Mouse (Mus musculus) cerebral cortex, adult 2 months (tissue): ENCODE measurements around the gene Nxn.

Experiments used
- WGBS: fragments of 180-500 bp; shearing (Covaris S2); methylation state at CpG from one replicate; pipeline ENCODE4 v1.1.7; 2018; 5-methylcytosine and 5-hydroxymethylcytosine counted together

Gene Nxn

GRCm38 (mm10) chr11:76398798-76399586 is at the start of gene Nxn:
Gene Nxn, minus strand, starts transcription at chr11:76399140.
- WGBS = under 1% methylated on average over 70 of the region's 70 CpGs

- 26% methylated on average over 10 of the region's 10 CpGs for WGBS
Observed at GRCm38 (mm10) chr11:76446251-76446650, 47.3 kb upstream of the Nxn start.

GRCm38 (mm10) chr11:76445459-76445858 is 46.5 kb upstream of the Nxn start:
- 50% methylated on average over 8 of the region's 8 CpGs for WGBS

DNA sequence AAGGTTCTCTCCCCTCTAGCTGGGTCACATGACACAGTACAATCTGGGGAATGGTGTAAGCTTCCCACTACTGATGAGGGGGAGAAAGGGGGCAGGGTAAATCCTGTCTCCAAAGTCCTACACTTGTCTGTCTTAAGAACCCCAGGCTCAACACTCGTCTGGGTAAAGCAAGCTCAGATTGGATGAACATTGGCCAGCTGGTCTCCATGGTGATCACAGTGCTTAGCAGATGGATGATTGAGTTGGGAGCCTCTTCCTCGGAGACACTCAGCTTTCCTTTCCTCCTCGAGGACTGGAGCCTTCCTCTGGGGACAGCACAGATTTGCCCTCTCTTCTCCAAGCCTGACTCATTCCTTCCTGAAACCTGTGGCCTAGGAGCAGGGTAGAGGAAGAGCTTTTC is 40.7 kb upstream of the Nxn start:
- WGBS = 16% methylated on average over 3 of the region's 3 CpGs

GRCm38 (mm10) chr11:76436864-76437437 is 38.0 kb upstream of the Nxn start:
- 20% methylated on average over 28 of the region's 28 CpGs for WGBS

DNA sequence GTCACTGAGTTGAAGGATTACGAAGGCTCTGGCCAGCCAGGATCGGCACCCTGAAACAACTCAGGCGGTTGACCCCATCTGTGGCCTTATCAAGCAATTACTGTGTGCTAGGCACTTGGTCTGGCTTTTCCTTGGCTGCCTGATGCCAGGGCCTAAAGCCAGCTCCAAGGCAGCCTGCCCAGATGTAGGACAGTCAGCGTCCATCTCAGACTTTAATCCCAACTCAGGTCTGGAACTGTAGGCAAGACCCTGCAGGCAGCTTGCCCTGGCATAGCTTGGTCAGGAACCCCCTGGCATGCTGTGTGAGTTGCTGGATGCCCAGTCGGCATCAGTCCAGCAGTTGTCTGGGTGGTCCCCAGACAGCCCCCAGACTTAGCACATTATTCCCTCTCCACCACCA is 37.1 kb upstream of the Nxn start:
- 66% methylated on average over 5 of the region's 5 CpGs for WGBS

GRCm38 (mm10) chr11:76429966-76430631 is 31.2 kb upstream of the Nxn start:
- 69% methylated on average over 6 of the region's 6 CpGs for WGBS

- 44% methylated on average over 7 of the region's 7 CpGs for WGBS
Observed at GRCm38 (mm10) chr11:76429556-76429955, 30.6 kb upstream of the Nxn start.

GRCm38 (mm10) chr11:76429046-76429445 is 30.1 kb upstream of the Nxn start:
- 71% methylated on average over 4 of the region's 4 CpGs for WGBS

DNA sequence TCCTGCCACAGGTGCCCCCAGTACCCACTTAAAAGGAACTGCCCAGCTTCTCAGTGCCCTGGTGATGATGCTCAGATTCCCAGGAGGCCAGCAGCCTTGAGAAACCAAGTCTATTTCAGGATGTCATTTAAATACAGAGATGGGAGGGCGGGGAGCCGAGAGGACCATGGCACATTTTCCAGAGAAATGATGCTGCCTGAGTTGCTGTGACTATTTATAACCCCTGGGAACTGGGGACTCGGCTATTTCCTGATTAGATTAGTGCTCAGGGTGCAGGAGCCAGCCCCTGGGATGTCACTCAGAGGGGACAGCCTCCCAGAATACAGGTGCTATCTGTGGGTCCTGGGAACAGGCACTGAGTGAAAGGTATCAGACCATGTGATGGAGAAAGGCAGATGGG is 28.8 kb upstream of the Nxn start:
- 37% methylated on average over 3 of the region's 3 CpGs for WGBS

DNA sequence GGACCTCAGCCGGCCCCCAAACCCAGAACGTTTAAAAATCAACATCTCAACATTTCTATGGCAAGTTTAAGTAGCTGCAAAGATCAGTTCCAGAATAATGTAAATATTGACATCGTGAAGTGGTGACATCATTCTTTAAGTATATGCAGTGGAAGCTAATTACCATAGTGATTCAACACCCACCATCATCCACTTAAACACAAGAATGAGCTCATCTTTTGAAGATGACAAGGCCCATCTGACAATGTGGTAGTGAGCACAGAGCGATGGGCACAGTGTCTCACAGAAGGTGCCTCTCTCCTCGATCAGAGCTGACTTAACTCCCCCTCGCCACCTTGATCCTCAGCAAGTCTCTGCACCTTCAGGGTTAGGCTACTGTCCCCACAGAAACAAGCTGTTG is 26.8 kb upstream of the Nxn start:
- WGBS = 39% methylated on average over 6 of the region's 6 CpGs

DNA sequence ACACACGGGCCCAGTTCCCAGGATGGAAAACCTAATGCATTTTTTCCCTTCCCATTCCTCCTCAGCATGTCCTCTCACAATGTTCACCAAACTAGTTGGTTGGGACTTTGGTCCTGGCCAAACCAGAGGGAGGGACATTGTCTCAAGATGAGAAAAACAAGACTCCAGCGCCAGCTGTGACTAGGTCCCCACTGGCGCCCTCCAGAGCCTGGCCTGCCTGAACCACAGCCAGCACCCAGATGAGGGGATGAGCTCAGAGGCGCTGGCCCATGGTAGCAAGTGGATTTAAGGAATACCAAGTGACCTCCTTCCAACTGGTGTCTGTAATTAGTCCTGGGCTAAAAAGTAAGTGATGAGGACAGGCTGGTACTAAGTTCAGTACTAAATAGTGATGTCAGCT is 22.0 kb upstream of the Nxn start:
- 44% methylated on average over 4 of the region's 4 CpGs for WGBS

DNA sequence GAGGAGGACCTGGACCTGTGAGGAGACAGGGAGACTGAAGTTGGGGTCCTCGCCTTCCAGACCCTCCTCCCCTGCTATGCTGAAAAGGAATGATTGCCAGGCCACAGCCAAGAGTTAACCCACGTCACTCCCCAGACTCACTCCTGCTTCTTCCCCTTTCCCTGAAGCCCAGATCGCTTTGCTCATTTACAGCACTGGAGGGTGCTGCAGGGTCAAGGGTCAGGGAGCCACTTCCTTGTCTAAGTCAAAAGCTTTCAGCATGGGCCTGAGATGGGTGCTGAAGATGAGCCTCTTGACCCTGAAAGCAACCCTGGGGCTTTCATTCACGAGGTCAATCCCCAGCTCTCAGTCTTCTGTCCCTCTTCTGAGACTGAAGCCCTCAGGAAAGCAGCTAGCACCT is 20.2 kb upstream of the Nxn start:
- whole genome bisulfite sequencing = 65% methylated on average over 4 of the region's 4 CpGs

DNA sequence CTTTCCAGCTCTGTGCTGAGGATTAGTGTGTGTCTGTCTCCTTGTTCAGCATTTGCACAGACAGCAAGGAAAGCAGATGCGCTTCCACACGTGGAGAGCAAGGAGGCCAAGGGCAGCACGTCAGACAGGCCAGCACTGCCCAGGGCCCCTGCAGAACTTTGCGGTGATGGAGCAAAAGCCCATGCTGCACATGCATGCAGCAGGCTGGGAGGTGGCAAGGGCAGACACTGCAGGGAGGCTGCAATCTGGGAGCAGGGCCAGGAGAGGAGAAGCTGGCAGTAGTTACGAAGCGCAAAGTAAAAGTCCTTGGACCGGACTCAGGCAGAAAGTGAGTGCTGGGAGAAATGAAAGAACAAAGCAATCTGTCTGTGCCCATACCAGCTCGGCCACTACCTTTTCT is 19.5 kb upstream of the Nxn start:
- WGBS = 28% methylated on average over 8 of the region's 8 CpGs

GRCm38 (mm10) chr11:76415985-76416384 is 17.0 kb upstream of the Nxn start:
- whole genome bisulfite sequencing = 40% methylated on average over 2 of the region's 2 CpGs

GRCm38 (mm10) chr11:76415001-76415400 is 16.1 kb upstream of the Nxn start:
- 55% methylated on average over 4 of the region's 4 CpGs for WGBS

GRCm38 (mm10) chr11:76413202-76413601 is 14.3 kb upstream of the Nxn start:
- WGBS = 75% methylated on average over 4 of the region's 4 CpGs

- WGBS = 30% methylated on average over 12 of the region's 12 CpGs
Observed at GRCm38 (mm10) chr11:76410826-76411225, 11.9 kb upstream of the Nxn start.

DNA sequence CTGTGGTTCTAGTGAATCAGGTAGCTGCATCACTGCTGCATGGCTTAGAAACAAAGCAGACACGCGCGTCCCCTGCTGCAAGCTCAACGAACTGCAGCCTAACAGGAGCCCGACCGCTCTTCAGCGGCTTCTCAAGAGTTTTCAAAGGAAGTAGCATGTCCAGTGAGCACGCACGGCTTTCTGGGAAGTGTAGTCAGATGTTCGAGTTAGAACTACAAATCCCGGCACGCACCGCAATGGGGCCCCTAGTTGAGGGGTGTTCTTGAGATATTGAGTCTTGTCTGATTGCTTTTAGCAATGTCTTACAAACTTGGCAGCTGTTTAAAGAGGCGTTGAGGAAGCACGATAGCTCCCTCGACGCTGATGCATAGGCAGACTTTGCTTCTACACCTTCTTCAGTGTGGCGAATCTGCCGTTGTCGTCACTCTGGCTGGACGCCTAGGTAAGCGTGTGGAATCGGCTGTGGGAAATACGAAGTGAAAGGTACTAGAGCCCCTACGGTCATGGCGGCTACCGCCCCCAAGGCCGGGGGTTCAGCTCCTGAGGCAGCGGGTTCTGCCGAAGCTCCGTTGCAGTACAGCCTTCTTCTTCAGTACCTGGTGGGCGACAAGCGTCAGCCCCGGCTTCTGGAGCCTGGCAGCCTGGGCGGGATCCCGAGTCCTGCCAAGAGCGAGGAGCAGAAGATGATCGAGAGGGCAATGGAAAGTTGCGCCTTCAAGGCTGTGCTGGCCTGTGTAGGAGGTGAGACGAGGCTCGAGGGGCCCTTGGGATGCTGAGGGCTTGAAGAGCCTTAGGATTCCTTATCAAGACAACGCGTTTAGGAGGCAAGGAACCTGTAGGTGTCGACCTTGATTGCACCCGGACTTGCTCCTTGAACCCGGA is 8.0 kb upstream of the Nxn start, which contains the start of gene Timm22:
Timm22 (plus strand) TSS at position 251 of the 882 bp plus-strand sequence.
- under 1% methylated on average over 46 of the region's 46 CpGs for WGBS

- WGBS = 74% methylated on average over 5 of the region's 5 CpGs
Observed at GRCm38 (mm10) chr11:76405626-76406264, 6.8 kb upstream of the Nxn start.

DNA sequence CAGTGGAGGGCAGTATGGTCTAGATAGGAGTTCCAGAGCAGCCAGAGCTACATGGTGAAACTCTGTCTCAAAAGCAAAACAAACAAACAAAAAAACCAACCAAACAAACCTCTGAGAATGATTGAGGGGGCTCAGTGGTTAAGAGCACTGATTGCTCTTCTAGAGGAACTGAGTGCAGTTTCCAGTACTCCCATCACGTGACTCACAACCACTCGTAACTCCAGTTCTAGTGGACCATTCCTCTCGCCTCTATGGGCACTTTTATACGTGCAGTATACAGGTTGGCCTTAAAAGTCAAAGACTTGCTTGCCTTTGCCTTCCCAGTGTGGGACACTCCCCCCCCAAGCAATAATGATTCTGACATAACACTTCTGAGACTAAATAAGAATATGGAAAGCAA is 6.2 kb upstream of the Nxn start:
- WGBS = 74% methylated on average over 4 of the region's 4 CpGs
